Mouse (Mus musculus) CH12F3 (cell line): ENCODE results near the gene Scyl3.

Experiments
- in situ Hi-C: fragments of 300-500 bp; cut with MboI; formaldehyde crosslinking; loops from 2 replicates; pipeline ENCODE4 v1.14.3; 2020; ENCODE audit warnings: low sequenced_read_pairs

The Scyl3 gene

DNA sequence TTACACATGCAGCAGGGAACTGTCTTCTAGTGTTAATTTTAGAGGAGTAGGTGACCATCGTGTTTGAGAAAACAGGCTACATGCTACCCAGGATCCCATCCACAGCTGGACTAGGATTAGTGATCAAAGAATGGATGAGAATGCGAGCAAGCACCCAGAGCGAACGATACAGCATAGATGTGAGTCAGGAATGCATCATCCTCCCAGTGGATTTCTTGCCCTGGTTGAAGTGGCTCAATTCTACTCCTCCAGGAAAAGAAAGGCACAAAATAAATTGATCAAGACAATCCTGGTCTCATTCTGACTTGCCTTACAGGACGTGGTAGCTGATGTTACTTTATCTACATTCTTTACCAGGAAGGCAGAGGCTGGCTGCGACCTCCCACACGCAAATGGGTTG is at the start of gene Scyl3:
Gene Scyl3 (plus strand): TSS at position 255 of the 400 bp plus-strand sequence.
- in situ Hi-C loops = no loop called here

DNA sequence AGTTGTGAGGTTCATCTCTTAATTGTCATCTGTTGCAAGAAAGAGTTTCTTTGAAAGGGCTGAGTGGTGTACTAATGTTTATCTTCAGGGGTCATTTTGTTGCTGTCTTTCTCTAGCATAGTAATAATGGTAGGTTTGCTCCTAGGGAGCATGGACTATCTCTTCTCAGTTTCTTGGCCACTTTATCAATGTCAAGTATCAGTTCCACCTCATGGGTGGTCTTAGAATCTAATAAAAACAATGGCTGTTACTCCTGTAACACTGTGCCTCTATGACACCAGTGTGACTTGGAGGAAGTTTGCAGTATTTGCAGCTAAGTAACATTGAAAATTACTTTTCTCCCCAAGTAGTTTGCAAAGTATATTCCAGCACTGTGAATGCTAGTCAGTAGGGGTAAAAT is 39.3 kb upstream of the Scyl3 start:
- in situ Hi-C loops = no loop called here

DNA sequence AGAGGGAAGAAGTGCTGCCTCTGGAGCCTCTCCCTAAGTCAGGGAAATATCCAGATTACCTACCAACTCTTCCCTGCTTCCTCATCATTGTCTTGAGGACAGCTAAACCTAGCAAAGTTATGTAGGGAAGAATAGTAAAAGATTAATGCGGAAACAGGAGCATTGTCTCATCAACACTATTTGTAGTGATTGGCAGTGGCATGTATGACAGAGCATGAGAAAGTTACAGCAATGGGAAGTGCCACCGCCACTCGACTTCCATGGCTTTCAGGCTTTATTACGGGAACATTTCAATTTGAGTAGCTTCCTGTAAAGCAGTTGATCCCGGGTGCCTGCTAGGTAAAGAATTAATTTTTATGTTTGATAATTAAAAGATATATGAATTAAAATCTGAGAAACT is 35.6 kb upstream of the Scyl3 start:
- in situ Hi-C loops = no loop called here

DNA sequence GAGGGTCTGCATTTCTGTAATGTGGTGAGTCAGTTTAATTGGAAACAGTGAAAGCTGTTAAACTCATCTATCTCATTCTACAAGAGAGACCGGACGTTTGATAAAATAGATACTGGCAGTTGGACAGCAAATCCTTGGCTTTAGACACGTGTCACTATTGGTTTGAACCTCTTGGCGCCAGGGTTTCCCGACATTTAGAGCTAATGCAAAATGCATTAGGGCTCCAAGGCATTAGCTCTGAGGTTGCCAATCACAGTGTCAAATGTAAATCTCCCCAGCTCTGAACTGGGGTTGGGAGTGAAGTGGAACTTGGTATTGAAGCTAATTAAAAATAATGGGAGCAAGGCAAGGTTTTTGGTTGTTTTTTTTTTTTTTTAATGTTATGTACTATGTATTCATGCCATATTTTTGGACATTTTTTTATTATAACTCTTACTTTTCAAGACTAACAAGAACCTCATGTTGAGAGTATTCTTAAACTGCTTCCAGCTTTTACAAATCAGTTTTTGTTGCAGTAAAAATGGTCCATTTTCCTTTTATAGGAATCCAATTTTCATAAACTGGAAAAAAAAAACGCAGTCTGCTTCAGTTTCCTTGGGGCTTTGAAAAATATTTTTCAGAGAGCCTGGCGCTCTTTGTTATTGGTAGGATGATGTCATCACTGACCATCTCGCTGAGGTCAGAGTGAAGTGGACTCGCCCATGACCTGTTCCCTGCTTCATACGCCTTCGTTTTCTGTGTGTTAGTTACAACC is 34.9 kb upstream of the Scyl3 start:
- in situ Hi-C loops = no loop called here

DNA sequence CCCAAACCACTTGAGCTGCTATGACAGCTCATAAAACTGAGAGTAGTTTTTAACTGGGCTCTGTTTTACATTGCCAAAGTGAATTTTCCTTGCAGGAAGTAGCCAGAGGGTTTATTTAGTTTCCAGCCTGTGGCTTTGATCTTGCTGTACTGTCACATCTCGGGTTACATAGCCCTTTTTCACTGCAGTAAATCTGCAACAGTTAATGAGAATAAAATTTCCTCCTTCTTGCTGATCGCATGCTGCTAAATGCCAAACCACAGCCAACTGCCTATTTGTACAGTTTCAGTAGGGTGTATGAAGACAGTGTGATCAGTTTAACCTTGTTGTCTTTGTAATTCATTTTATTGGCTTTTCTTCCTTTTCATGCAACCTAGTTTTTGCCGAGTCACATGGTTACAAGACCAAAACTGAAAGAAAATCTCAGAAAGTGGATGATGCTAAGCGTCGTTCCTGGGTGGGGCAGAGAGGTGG is 30.6 kb upstream of the Scyl3 start:
- in situ Hi-C loops = no loop called here

DNA sequence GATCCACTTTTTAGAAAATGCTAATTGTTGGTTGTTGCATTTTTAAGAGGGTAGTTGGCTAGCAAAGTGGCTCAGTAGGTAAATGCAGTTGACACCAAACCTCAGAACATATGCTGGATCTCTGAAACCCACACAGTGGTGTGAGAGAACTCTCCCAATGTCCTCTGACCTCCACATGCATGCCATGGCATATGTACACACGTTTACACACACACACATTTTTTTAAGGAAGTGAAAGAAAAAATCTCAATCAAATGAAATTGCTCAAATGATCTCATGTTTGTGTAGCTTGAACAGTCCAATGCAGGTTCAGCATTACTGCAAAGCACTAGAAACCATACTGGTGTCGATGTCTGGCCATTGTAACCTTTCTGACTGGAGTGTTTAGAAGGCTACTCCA is 29.3 kb upstream of the Scyl3 start:
- in situ Hi-C loops = no loop called here

DNA sequence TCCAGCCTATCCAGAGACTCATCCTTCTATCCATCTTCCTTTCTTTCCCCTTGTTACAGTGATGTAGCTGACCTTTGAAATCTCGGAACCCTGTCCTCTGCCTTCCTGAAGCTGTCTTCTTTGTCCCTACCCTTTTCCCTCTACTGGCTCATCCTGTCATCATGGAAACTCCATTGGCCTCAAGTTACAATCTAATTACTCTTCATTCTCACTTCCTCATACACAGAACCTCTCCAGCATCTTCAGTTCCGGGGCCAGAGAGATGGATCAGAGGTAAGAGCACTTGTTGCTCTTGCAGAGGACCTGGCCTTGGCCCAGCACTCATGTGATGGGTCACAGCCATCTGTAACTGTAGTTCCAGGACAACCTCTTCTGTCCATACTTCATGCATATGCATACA is 28.7 kb upstream of the Scyl3 start:
- in situ Hi-C loops = no loop called here

DNA sequence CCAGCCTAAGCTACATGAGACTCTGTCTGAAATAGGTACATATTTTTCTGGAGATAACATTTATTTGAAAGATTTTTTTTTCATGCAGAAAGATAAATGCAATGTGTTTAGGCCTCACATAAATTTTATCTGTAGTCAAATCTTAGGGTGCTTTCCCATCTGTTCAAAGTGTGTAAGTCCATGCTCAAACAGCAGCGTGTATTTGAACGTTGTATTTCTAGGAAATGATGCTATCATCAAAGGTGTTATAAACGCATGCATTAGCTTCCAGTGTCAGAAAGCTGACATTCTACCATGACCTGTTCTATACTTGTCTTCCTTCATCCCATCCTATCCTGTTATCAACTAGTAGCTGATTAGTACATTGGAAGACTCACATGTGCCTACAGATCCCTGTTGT is 25.5 kb upstream of the Scyl3 start:
- in situ Hi-C loops = no loop called here

DNA sequence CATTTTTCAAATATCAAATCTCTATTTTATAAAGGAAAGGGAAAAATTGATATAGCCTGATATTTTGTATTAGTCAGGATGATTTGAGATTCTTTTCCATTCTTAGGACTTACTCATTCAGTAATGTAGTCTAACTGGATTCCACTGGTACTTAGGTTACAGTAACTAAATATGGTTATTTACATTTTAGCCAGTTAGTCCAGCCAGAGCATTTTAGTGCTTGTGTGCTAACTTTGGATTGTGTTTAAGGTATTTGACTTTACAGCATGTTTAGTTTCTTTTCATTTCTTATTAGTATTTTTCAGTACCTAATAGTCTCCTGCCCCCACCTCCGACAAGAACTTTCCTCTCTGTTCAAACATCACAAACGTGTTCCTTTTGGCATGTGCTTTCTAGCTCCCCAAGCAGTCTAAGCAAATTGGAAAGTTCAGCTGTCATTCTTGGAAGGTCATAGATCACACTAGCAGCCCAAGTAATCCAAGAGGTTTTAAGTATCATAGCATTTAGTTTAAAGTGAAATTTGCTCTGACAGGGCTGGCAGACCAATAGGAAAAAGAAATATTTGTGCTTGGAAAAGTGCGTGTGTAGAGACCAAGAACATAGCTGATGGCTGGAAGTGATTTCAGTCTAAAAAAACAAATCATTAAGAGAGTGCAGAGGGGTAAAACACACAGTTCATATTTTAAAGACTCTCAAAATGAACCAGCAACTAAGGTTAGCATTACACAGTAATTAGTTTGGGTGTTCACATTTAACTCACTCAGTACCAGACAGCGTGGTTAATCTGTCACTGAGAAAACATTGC is 21.7 kb upstream of the Scyl3 start:
- in situ Hi-C loops = no loop called here

DNA sequence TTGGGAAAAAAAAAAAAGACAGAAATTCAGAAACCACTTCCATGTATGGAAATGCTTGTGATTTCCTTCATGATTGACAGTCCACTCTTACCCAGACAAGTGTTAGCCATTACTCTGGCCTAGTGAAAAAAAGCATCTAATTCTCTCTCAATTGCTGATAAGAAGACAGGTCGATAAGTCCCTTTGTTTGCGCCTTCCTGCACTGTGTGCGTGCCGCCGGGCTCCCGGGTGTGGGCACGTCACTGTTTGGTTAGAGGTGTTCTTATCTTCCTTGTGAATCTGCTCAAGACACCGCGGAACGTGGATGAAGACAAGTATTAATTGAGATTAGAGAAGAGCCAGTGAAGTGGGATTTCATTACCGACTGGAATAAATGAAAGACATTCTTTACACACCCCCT is 20.5 kb upstream of the Scyl3 start:
- in situ Hi-C loops = no loop called here

DNA sequence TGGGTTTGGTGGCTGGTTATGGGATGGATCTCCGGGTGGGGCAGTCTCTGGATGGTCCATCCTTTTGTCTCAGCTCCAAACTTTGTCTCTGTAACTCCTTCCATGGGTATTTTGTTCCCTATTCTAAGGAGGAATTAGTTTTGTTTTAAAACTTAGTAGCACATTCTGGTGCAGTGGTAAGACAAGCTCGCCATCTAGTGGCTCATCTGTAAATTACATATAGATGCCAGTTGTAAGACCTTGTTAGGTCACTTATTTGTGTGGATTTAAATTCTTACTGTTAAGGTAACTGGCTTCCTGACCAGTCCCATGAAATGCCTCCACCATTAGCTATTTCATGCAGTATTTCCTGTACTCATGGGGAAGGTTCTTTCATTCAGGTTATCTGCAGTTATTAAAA is 18.6 kb upstream of the Scyl3 start:
- in situ Hi-C loops = no loop called here

DNA sequence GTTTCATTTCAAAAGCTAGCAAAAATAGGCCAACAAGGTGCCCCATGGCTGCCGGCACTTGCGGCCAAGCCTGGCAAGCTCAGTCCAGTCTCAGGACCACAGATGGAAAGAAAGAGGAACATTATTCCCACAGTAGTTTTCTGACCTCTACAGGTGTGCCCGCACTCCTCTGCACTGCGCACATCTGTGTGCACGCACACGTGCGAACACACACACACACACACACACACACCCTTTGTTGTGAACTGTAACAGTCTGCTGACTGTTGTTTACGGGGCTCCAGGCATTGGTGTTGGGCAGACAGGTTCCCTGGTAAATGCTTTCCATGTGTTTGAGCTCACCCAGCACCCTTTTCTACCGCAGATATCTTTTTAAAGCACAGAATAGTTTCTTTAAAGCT is 18.1 kb upstream of the Scyl3 start:
- in situ Hi-C loops = no loop called here

DNA sequence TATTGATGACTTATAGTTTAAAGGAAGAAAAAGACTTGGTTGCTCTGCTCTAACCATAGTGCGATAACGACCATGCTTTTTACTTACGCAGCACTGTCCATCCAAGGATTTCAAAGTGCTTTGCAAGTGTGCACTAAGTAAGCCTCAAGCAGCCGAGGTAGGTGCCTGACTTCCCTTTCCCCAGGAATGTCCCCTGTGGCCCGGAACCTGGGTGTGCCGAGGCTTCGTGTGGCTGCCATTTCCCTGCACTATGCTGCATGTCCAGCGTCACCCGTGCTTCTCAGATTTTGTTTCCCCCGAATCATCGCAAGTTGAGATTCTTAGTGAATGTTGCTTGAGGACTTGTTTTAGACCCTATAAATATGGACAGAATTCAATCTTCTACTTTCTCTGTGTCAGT is 16.9 kb upstream of the Scyl3 start:
- in situ Hi-C loops = no loop called here

DNA sequence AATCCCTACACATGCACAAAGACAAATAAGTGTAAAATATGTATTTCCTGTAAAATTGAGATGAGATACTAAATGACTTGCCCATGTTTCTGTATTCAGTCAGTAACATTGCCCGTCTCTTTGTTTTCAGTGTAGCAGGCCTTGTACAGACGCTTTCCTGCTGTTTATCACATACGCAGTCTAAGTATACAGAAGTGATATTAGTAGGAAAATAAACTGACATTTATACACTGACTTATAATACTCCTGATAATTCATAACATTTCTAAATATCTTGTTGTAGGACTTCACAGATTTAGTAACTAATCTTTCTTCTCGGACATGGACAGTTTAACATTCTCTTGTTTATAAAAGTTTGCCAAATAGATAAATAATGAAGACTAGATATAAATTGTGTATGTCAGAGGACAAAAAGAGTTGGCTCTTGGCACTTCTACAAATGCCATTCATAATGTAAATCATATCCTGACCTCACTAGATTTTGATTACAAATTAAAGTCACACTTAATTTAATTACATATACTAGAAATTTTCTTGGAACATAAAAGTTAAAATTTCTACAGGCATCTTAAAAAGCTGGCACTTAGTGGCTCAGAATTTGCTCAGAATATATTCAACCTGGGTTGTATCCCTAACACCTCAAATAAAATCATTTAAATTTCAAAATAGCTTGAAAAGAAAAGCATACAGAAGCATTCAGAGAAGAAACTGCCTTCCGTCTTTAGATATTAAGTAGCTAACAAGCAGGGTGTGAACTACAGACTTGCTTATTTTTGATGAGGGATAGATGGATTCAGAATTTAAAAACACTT is 11.3 kb upstream of the Scyl3 start:
- in situ Hi-C loops = no loop called here

DNA sequence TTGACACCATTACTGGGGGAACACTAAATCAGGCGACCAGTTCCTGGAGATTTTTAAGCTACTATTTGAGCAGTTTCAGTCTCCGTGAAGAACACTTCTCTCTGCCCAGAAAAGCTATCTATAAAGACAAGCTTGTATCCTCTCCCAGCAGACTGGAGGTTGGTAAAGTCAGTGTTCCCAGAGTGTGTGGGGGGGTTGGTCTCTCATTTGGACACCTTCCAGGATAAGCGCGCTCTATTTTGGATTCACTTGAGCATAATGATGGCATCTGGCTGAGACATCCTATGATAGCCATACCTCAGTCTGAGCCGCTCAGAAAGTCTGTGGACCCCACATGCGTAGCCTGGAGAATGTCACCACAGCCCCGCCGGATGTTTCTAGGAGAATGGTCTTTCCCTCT is 4.8 kb upstream of the Scyl3 start:
- in situ Hi-C loops = no loop called here

DNA sequence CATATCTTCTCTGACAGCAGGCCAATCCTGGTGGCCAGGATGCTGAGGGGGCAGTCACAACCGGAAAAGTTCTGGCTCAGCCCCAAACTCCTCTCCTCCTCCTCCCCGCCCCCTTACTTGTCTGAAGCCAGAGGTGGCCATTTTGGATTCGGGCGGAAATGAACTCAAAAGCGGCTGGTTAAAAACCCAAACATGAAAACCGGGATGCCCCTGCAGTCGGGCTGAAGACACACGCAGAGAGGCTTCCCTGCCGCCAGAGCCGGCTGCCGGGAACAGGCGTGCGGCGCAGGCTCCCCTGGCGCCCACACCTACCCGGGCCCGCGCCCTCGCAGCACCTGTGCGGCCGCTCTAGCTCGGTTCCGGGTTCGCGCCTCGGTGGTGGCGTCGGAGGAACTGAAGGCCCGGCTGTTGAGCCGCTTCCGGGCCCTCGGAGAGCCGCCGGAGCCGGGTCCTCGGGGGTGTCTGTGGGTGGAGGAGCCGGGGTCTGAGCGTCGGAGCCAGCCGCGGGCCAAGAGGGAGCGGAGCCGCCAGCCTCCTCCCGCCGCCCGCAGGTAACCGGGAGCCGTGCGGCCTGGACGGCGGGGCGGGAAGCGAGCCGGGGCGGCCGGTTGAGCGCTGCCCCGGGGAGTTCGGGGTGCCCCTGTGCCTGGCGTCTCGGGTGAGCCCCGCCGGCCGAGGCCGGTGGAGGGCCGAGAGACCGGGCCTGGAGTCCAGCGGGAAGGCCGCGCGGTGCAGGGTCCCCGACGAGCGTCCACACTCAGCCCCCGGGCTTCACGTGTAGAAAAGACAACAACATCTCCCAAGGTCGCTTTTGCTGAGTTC is 947 bp downstream of the Scyl3 start:
- in situ Hi-C loops = no loop called here

DNA sequence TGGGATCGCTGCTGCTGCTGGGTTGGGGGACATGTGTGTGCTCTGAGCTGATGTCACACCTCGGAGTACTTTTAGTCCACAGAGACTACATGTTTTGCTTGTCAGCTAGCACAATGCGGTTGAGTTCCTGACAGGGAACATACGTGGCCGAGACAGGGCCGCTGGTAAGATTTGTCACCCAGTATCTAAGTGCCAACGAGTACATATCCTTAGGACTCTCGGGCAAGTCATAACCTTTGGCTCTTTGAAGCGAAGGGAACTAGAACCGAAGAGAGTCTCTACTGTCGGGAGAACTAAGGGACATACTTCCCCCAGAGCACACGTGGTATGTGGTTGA is 1.5 kb downstream of the Scyl3 start:
- in situ Hi-C loops = no loop called here

DNA sequence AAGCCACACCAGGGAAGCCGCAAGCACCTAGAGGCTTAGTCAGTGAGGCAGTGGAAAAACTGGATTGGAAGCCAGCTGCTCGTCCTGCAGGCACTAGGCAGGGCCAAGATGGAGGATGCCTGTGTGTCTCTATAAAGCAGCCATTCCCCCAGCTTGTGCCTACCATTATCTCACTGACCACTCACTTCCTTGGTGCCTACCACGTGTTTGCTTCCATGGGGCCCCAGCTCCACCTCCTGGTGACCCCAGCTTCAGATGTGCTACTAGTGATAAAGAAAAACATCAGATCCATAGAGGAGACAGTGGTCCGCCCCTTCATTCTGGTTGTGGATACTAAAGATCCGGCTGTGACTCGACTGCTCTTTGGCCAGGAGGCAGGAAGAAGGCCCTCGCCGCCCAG is 2.9 kb downstream of the Scyl3 start:
- in situ Hi-C loops = no loop called here

DNA sequence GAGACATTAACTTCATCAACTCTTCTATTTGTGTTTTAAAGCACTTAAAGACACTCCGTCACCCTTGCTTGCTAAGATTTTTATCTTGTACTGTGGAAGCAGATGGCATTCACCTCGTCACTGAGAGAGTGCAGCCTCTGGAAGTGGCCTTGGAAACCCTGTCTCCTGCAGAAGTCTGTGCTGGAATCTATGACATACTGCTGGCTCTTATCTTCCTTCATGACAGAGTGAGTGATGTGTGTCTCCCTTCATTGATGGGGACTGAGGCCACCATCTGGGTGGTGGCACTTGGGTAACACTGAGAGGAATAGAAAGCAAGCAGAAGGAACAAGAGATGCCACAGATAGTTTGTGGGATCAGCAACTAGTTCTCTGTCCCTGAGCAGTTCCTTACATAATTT is 5.7 kb downstream of the Scyl3 start:
- in situ Hi-C loops = no loop called here

DNA sequence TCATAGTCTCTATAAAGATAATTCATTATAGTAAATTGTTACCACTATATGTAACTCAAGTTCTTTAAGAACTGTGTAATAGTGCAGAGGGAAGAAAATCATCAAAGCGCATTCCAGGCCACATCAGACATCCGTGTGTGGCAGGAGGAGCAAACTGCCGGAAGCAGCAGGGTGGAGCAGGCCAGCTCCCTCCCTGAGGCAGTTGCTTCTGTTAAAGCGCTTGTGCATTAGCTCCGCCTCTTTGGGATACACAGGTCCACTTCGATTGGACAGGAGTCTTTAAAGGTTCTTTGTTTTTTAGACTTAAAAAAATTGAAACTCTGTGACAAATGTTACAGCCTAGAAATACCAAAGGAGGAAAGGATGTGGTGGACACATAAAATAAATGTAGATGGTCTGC is 13.2 kb downstream of the Scyl3 start:
- in situ Hi-C loops = no loop called here

DNA sequence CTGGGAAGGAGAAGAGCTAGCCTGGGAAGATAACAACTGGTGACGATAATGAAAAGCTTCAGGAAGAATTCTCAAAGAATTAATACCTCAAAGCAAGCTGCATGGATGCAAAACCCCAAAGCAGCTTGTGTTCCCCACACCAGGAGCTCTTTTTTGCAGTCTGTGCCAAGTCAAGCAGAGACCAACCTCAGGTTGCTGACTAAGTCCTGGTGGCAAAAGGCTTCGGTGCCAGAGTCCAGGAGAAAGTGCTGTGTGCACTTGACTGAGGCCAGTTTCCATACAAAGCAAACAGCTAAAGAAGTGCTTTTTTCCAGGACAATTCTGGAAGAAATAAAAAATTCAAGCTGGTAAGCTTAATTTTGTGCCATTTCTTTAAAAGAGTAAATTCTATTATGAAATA is 24.5 kb downstream of the Scyl3 start:
- in situ Hi-C loops = no loop called here
